Mouse (Mus musculus) activated CD4-positive, CD25-positive, alpha-beta regulatory T cell, adult 4 months (primary cell): ENCODE results near the gene Fezf2. TPM values are rescaled to one million over a fixed set of nuclear protein-coding genes. Genes with fewer than 3 reads are reported as not detected.

Experiments used
- ATAC-seq: one replicate; pipeline ENCODE4 v1.8.0; 2017
- polyA plus RNA-seq, 2 experiments: library from polyadenylated mRNA; unstranded; fragments of 100-300 nt; shearing (Covaris generic); gene quantifications; one replicate each; pipeline ENCODE4 v1.2.1; 2017

Fezf2 gene
- polyA plus RNA-seq, 2 experiments from 2014 or later = 0.15 TPM; not detected in 1

DNA sequence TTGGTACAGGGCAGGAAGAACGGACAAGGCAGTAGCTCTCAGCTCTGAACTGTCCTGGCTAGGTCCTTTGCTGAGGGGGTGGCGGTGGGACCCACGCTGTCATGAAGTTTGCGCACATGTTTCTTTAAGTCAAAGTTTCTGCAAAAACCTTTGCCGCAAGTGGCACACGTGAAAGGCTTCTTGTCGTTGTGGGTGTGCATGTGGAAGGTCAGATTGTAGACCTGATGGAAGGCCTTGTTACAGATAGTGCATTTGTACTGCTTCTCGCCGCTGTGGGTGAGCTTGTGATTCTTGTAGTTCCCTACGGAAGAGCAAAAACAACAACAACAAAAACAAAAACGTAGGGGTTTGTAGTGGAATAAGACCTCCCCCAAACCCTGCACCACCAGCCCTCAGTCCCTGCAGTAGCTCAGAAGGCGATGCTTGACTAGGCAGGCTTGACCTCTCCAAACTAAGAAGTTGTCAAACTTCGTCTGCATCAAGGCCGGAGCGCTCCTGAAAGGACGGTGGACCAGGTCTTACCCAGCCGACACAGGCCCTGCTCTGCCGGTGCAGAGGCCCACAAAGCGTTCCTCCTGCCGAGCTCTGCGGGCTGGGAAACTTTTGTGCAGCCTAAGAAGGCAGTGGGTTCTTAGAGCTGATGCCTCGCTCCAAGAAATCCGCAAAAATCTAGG is 5.4 kb downstream of the Fezf2 start:
- ATAC-seq = no peak

DNA sequence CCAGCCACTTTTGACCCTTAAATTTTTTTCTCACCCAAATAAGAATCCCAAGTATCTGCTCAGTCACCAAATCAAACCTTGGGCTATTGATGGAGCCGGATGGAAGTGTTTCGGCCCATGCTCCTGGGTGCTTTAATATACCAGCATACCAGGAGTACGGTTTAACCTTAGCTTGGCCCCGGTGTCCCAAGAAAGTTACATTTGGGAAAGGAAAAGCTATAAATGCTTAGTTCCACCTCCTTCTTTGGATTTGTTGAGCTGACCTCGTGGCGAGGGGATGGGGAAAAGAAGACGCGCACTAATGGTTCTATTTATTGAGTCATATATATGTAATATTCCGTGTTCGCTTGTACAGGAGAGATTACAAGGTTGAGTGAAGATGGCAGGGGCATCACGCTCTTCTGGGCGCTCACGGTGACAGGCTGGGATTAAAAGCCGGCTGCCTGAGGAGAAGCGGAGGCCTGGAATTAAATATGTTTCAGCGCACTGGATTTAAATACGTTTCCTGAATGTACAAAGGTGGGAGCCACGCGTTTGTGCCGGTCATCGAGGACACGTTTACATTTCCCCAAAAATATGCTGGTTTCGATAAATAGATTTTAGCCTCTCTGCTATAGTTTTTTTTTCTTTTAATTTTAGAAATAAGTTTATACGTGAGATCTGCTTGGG is 6.1 kb downstream of the Fezf2 start:
- no peak for ATAC-seq

DNA sequence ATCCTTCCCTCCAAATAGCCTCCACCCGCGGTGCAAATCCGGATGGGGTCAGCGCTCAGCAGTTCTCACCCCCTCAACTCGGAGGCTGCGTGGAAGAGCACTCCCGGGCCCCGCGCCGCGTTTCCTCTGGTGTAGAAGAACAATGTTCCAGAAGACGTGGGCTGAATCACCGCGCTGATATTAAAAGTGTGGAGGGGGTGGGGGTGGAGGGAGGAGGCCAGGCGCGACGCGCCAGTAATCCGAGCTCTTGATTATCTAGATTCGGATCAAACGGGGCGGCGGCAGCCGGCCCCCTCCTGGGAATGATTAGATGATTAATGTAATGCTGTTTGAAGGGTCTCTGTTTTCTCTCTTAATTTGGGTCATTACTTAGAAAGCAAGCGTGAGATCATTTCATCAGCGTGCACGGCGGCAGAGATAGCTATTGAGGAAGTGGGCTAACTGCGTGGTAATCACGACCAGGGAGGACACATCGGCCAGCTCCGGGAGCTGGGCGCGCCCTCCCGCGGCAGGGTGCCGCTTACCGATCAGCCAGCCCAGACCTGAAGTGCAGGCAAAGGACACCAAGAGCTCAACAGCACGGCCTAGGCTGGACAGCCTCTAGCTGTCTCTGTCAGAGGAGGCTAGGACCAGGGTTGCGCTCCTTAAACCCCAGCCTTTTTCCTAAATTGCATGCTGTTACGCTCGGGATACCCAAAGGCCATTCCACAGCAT is 6.8 kb downstream of the Fezf2 start:
- ATAC-seq = no peak

GRCm38 (mm10) chr14:12340238-12341074 is 7.5 kb downstream of the Fezf2 start:
- no peak for ATAC-seq

- ATAC-seq = no peak
Observed at GRCm38 (mm10) chr14:12338811-12339565, 9.0 kb downstream of the Fezf2 start.

DNA sequence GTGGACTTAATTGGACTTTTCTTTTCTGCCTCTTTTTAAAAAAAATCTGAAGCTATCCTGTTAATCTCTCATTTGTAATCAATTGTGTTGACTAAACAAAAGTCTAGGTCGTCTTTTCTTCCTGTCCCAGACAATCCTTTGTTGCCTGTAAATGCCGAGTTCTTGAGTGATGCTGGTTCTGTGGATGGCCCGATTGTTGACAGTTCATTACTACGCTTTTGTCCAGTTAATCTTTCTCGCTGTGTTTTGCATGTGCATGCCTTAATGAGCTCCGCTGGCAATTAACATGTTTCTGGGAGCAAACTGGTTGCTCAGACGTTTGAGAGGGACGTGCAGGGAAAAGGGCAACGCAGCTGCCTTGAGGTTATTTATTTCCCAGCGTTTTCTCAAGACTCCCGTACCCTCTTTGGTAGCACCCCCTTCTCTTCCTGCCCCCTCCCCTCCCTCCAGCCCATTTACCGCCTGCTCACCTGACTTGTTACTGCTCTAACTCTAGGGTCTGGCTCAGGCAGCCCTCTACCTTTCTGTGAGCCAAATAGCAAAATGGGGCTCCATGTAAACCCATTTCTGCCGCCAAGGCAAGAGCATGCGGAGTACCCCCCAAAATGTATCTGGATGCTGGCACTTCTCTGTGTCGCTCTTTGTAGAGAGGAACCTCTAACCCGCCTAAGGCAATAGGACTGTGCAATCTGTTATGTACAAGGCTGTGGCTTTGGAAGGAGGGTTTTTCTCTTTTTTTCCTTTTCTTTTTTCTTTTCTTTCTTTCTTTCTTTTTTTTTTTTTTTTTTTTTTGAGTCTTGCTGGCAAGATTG is 9.8 kb downstream of the Fezf2 start:
- ATAC-seq = no peak

GRCm38 (mm10) chr14:12337421-12337997 is 10.5 kb downstream of the Fezf2 start:
- no peak for ATAC-seq

DNA sequence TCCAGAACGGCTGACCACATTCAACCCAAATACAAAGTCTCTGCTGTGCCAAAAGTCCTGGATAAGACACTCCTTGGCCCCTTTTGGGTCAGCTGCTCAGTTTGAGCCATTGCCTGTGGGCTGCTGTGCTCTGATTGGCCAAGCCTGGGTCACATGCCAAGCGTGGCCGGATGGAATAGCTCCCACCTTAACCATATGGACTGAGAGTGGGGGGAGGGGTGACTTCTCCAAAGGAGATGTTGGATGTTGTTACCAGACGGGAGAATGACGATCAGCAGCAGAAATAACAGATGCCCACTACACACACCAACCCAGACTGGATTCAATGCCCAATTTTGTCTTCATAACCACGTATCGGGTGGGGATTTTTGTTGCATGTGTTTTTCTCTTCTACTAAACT is 13.1 kb downstream of the Fezf2 start:
- ATAC-seq = no peak

GRCm38 (mm10) chr14:12333622-12334021 is 14.4 kb downstream of the Fezf2 start:
- ATAC-seq = no peak

GRCm38 (mm10) chr14:12303106-12303505 is 44.9 kb downstream of the Fezf2 start:
- no peak for ATAC-seq

DNA sequence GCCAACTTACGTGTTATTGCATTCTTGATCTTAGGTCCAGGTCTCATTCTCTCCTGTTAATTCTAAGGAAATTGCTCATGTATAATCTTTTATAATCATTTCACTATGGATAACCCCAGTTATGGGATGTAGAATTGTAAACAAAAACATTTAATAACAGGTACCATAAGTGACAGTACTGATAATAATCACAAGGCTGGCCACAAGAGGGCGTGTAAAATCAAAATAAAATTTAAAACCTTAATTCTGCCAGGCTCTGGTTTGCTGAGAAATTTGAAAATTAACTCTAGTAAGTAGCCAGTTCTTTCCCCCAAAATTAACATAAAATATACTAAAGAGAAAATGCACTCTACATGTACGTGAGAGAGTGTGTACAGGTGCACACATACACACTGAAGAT is 47.3 kb downstream of the Fezf2 start:
- ATAC-seq = no peak

GRCm38 (mm10) chr14:12300275-12300674 is 47.7 kb downstream of the Fezf2 start:
- no peak for ATAC-seq

DNA sequence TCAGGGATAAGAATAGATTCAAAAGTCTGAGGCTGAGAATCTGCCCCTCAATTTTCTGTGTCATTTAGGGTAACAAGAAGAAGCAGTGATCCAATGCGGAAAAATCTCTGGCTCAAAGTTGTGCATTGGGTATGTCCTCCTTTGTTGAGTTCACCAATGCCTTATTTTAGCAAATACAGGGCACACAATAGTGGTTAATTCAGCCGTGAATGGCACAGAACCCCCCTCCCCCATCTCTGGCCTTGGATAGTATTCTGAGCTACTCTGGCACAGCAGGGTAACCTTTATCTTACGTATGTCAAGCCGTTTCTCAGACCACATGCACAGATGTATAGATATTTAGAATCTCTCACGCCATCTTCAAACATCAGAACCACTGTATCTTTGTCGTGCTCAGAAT is 48.3 kb downstream of the Fezf2 start:
- no peak for ATAC-seq

DNA sequence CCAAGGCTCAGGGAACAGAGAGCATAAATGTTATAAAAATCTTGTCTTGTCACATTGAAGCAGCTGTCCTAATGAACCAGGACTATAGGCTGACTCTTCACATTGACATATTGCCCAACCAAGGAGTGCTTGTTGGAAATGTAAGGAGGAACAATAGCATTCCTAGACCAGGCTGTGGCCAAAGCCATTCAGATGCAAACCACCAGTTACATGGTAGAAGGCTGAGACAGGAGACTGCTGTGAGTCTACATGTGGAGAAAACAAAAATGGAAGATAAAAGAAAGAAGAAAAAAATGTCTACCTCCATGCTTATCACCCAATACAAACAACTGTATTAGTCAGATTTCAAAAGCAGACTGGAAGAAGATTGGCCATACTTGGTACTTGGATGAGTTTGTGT is 48.8 kb downstream of the Fezf2 start:
- ATAC-seq = no peak

DNA sequence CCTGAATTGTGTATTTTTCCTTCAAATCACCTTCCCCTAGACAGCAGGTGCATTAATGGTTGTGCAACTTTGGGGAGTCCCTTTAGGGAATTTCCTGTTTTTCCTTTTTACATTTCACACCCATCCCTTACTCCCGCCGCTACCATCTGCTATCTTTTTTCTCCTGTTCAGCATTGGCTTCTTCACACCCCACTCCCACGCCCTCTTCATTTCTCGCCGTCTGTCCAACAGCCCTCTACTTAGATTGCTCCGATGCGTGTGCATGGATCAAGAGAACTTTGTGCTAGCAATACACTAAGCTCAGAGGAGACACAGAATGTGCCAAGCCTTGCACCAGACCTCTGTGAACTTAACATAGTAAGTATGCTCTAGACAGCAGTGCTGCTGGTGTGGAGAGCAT is 51.6 kb downstream of the Fezf2 start:
- ATAC-seq = no peak

Other genes with a start within 250 kb of the Fezf2 start
- gene Gm49355, start 64.2 kb downstream of the Fezf2 start, polyA plus RNA-seq = under 1 TPM in 1 of 2 experiments, not detected in 1; 0.28 TPM
- gene 3830406C13Rik, start 64.0 kb downstream of the Fezf2 start, polyA plus RNA-seq = 100 to 1,000 TPM; 102 to 119 TPM